Mouse (Mus musculus) adrenal gland, postnatal 36 days (tissue): ENCODE results near the gene Btbd35f13. TPM values are rescaled to one million over a fixed set of nuclear protein-coding genes. Genes with fewer than 3 reads are reported as not detected.
"Not testable (repeated sequence)": the region's sequence is repeated elsewhere in the genome, so short reads cannot be mapped to it uniquely, and the experiment has no call there.

Experiments
- DNase-seq, 2 experiments: peaks; one replicate each; pipeline ENCODE4 v3.0.0; 2021; ENCODE audit warnings: mixed read lengths in 1 of 2
- long read RNA-seq, 2 experiments: library from polyadenylated mRNA; stranded (forward); transcript quantifications; one replicate each; pipeline ENCODE4 v2.0.0; 2021; ENCODE audit warnings: borderline sequencing depth in 2 of 2
- total RNA-seq, 2 experiments: library from RNA; stranded (reverse); gene quantifications; 2 replicates each; pipeline ENCODE4 v1.2.3; 2021

The Btbd35f13 gene
- not detected for total RNA-seq
- long read RNA-seq, experiment 1, result 0 reads
- long read RNA-seq, experiment 2, result 0 reads

GRCm38 (mm10) chrX:33656872-33657271, at the start of gene Btbd35f13:
Gene Btbd35f13 (plus strand): TSS chrX:33657172.
- DNase-seq, result not testable (repeated sequence)

- DNase-seq, result not testable (repeated sequence)
Observed at GRCm38 (mm10) chrX:33702249-33702648, 45.3 kb downstream of the Btbd35f13 start, which contains the start of gene Btbd35f14. Gene Btbd35f14 (minus strand): TSS chrX:33702349.

Other genes starting within 250 kb of the Btbd35f13 start
- not detected for gene Btbd35f15, start 79.9 kb upstream of the Btbd35f13 start, total RNA-seq
- not detected for gene Btbd35f14, start 45.2 kb downstream of the Btbd35f13 start, total RNA-seq